Mouse (Mus musculus) olfactory bulb, adult 2 months (tissue): ENCODE measurements around the gene Zmym2.
"Not testable (repeated sequence)": the region's sequence is repeated elsewhere in the genome, so short reads cannot be mapped to it uniquely, and the experiment has no call there.

Experiments used
- CTCF ChIP-seq: fragments of 200-500 bp; IDR thresholded peaks from 2 replicates; pipeline ENCODE4 v1.5.1; 2012; ENCODE audit warnings: low read depth, mild to moderate bottlenecking, low read length, moderate library complexity; ENCODE audit not compliant: insufficient read depth
- POLR2A ChIP-seq: fragments of 200-500 bp; IDR thresholded peaks from 2 replicates; pipeline ENCODE4 v1.6.1; 2012; ENCODE audit warnings: mild to moderate bottlenecking, low read depth, low read length, moderate library complexity; ENCODE audit not compliant: insufficient read depth

- TF ChIP-seq POLR2A, CTCF: not testable (repeated sequence)
Measured at GRCm38 (mm10) chr14:56865112-56865511, 21.3 kb upstream of the Zmym2 start.
